In the genomic region with DNA sequence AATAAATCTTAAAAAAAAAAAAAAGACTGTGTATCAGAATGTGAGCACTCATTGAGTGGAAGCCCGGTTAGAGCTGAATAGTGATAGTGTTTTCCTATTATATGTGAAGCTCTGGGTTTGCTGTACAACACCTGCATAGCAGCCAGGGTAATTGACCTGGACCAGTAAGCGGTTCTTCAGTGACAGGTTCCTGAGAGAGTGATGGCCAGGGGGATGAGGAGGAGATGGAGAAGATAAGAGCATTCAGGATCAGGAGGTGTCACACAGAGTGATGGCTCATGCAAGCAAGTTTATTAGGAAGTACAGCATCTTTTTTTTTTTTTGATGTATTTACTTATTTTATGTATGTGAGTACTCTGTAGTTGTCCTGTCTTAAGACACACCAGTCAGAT, we compare ENCODE assay signal across 9 mouse cellular contexts. TPM values are rescaled to one million over a fixed set of nuclear protein-coding genes. Genes with fewer than 3 reads are reported as not detected.
DNase-seq lines count a peak whose midpoint lies in the region; ATAC-seq and TF ChIP-seq lines count a peak whose summit lies in the region.
"Had no signal": no experiment of that assay in that cellular context is flagged by ENCODE, and none has a peak within 500 bp of the region (broad histone marks: within the 10 kb centered on the region; RNA-seq: fewer than 3 reads in every experiment).

No protein-coding gene starts in this region.

- no peak for TF ChIP-seq CTCF in heart, postnatal 0 days (IDR thresholded peaks at IDR 0.05; ENCODE audit: low read depth)

- H3K4me3 ChIP-seq in heart, postnatal 0 days (ENCODE audit: low read depth, low read length), result peak overlapping the region; percentile 71; the same call in 1 of the 2 replicates
- H3K4me3 ChIP-seq in hindbrain, embryonic 16.5 days (ENCODE audit: low read length), result no peak overlapping the region; the same call in 1 of the 2 replicates
- H3K4me3 ChIP-seq in midbrain, embryonic 13.5 days (replicated peaks), result peak overlapping the region; percentile 77; the same call in 1 of the 2 replicates

- ATAC-seq in heart, postnatal 0 days (ENCODE audit: insufficient read depth, low read depth), result no peak
- ATAC-seq in hindbrain, embryonic 16.5 days, result no peak
- ATAC-seq in midbrain, embryonic 13.5 days, result no peak

- no peak for DNase-seq in heart, postnatal 0 days (ENCODE audit: low spot score)
- DNase-seq in heart, postnatal 25 days (ENCODE audit: low spot score), result no peak
- peak; percentile 11 for DNase-seq in R1 (ENCODE audit: low read depth, low spot score)
- DNase-seq in layer of hippocampus, postnatal 25 days (ENCODE audit: extremely low spot score in 1 of 2, low spot score in 1 of 2), result no peak
- DNase-seq in adrenal gland, adult (ENCODE audit: inconsistent age in 2 of 2, low spot score in 1 of 2), result no peak
- no peak for DNase-seq in yolk sac, embryonic 10.5 days (ENCODE audit: low spot score)
- DNase-seq: thymus, postnatal 4 days had no signal

- intact Hi-C loops in heart, postnatal 25 days (cut with DNase I), result no loop called here

- no peaks in the 10 kb centered on the region for H3K27me3 ChIP-seq in heart, postnatal 0 days (ENCODE audit: control insufficient read depth, insufficient read depth, low read length)
- H3K27me3 ChIP-seq in hindbrain, embryonic 16.5 days (replicated peaks; ENCODE audit: control insufficient read depth, insufficient read depth, low read length), result no peaks in the 10 kb centered on the region
- H3K27me3 ChIP-seq in midbrain, embryonic 13.5 days, result peaks cover 17% of the 10 kb centered on the region

- peaks cover 9% of the 10 kb centered on the region for H3K4me1 ChIP-seq in heart, postnatal 0 days (ENCODE audit: control insufficient read depth, insufficient read depth)
- H3K4me1 ChIP-seq in hindbrain, embryonic 16.5 days (ENCODE audit: control insufficient read depth, insufficient read depth, low read depth, low read length), result peaks cover 9% of the 10 kb centered on the region
- peaks cover 17% of the 10 kb centered on the region for H3K4me1 ChIP-seq in midbrain, embryonic 13.5 days (replicated peaks)

- WGBS in heart, postnatal 0 days, result 71% methylated on average over 2 of the region's 2 CpGs
- WGBS in hindbrain, embryonic 16.5 days, result 68% methylated on average over 2 of the region's 2 CpGs
- WGBS in midbrain, embryonic 13.5 days, result 73% methylated on average over 2 of the region's 2 CpGs

- peak overlapping the region; percentile 79 for H3K4me2 ChIP-seq in heart, postnatal 0 days (ENCODE audit: low read depth, low read length)
- peak overlapping the region; percentile 99 for H3K4me2 ChIP-seq in hindbrain, embryonic 16.5 days (ENCODE audit: low read length)
- peak overlapping the region; percentile 93 for H3K4me2 ChIP-seq in midbrain, embryonic 13.5 days (replicated peaks)

- H3K9me3 ChIP-seq in heart, postnatal 0 days (replicated peaks; ENCODE audit: control insufficient read depth, low read length), result no peaks in the 10 kb centered on the region
- H3K9me3 ChIP-seq in hindbrain, embryonic 16.5 days (ENCODE audit: control insufficient read depth, low read length), result no peaks in the 10 kb centered on the region
- H3K9me3 ChIP-seq in midbrain, embryonic 13.5 days, result no peaks in the 10 kb centered on the region

- no peak for TF ChIP-seq EP300 in heart, postnatal 0 days (IDR thresholded peaks at IDR 0.05; ENCODE audit: low read depth)

- peak overlapping the region; percentile 77; the same call in 1 of the 2 replicates for H3K9ac ChIP-seq in heart, postnatal 0 days (replicated peaks; ENCODE audit: low read depth, low read length)
- H3K9ac ChIP-seq in hindbrain, embryonic 16.5 days (ENCODE audit: low read depth, low read length), result no peak overlapping the region
- no peak overlapping the region for H3K9ac ChIP-seq in midbrain, embryonic 13.5 days (replicated peaks)

- H3K36me3 ChIP-seq in heart, postnatal 0 days (replicated peaks; ENCODE audit: control insufficient read depth, insufficient read depth, low read length), result peaks cover 23% of the 10 kb centered on the region
- H3K36me3 ChIP-seq in hindbrain, embryonic 16.5 days (ENCODE audit: control insufficient read depth, insufficient read depth, low read length), result no peaks in the 10 kb centered on the region
- peaks cover 13% of the 10 kb centered on the region; the same call in 1 of the 2 replicates for H3K36me3 ChIP-seq in midbrain, embryonic 13.5 days

- H3K27ac ChIP-seq in heart, postnatal 0 days (ENCODE audit: low read depth), result no peak overlapping the region
- H3K27ac ChIP-seq in hindbrain, embryonic 16.5 days (ENCODE audit: low read depth, low read length), result no peak overlapping the region
- no peak overlapping the region for H3K27ac ChIP-seq in midbrain, embryonic 13.5 days

RNA-seq across cellular contexts. Expression of a gene that starts 1.0 kb away (rescaled TPM):
- total RNA-seq in heart, postnatal 0 days (2014; rRNA removed; ENCODE audit: low replicate concordance), result 12.8 and 13.8 TPM in 2 replicates
- polyA plus RNA-seq in heart, postnatal 0 days (2015; fragmentation: Nextera tagmentation; extraction: Ambion mirVana), result 3.6 and 4.8 TPM in 2 replicates
- 1 to 10 TPM; 1.8 to 2.3 TPM for total RNA-seq in heart, postnatal 25 days (2021)
- polyA plus RNA-seq in hindbrain, embryonic 16.5 days (2015; fragmentation: Nextera tagmentation; extraction: Ambion mirVana), result 7.1 and 8.5 TPM in 2 replicates
- 12.6 and 14.0 TPM in 2 replicates for polyA plus RNA-seq in midbrain, embryonic 13.5 days (2015; fragmentation: Nextera tagmentation; extraction: Ambion mirVana)
- total RNA-seq in layer of hippocampus, postnatal 25 days (2021), result 1 to 10 TPM; 1.3 to 1.8 TPM

RNA-seq across cellular contexts. Expression of a gene that starts 1.1 kb away (rescaled TPM):
- total RNA-seq in heart, postnatal 0 days (2014; rRNA removed; ENCODE audit: low replicate concordance), result 32.5 and 113 TPM in 2 replicates
- 48.4 and 48.6 TPM in 2 replicates for polyA plus RNA-seq in heart, postnatal 0 days (2015; fragmentation: Nextera tagmentation; extraction: Ambion mirVana)
- total RNA-seq in heart, postnatal 25 days (2021), result 10 to 100 TPM; 95.2 to 96.5 TPM
- polyA plus RNA-seq in hindbrain, embryonic 16.5 days (2015; fragmentation: Nextera tagmentation; extraction: Ambion mirVana), result 12.0 and 16.0 TPM in 2 replicates
- polyA plus RNA-seq in midbrain, embryonic 13.5 days (2015; fragmentation: Nextera tagmentation; extraction: Ambion mirVana), result 9.2 and 10.2 TPM in 2 replicates
- total RNA-seq in layer of hippocampus, postnatal 25 days (2021), result 10 to 100 TPM in 1 of 2 experiments, 1 to 10 TPM in 1; 10.0 to 12.6 TPM

RNA-seq across cellular contexts. Expression of a gene that starts 17.4 kb away (rescaled TPM):
- total RNA-seq in heart, postnatal 0 days (2014; rRNA removed; ENCODE audit: low replicate concordance), result 76.6 and 77.4 TPM in 2 replicates
- 37.6 and 39.6 TPM in 2 replicates for polyA plus RNA-seq in heart, postnatal 0 days (2015; fragmentation: Nextera tagmentation; extraction: Ambion mirVana)
- total RNA-seq in heart, postnatal 25 days (2021), result 10 to 100 TPM; 30.2 to 34.7 TPM
- 94.4 and 102 TPM in 2 replicates for polyA plus RNA-seq in hindbrain, embryonic 16.5 days (2015; fragmentation: Nextera tagmentation; extraction: Ambion mirVana)
- polyA plus RNA-seq in midbrain, embryonic 13.5 days (2015; fragmentation: Nextera tagmentation; extraction: Ambion mirVana), result 87.1 and 91.5 TPM in 2 replicates
- 10 to 100 TPM; 62.5 to 63.2 TPM for total RNA-seq in layer of hippocampus, postnatal 25 days (2021)

RNA-seq across cellular contexts. Expression of a gene that starts 55.9 kb away (rescaled TPM):
- not detected in 2 replicates for total RNA-seq in heart, postnatal 0 days (2014; rRNA removed; ENCODE audit: low replicate concordance)
- polyA plus RNA-seq in heart, postnatal 0 days (2015; fragmentation: Nextera tagmentation; extraction: Ambion mirVana), result not detected in 2 replicates
- total RNA-seq in heart, postnatal 25 days (2021), result not detected
- polyA plus RNA-seq in hindbrain, embryonic 16.5 days (2015; fragmentation: Nextera tagmentation; extraction: Ambion mirVana), result 13.0 and 15.5 TPM in 2 replicates
- 3.2 and 3.8 TPM in 2 replicates for polyA plus RNA-seq in midbrain, embryonic 13.5 days (2015; fragmentation: Nextera tagmentation; extraction: Ambion mirVana)
- total RNA-seq in layer of hippocampus, postnatal 25 days (2021), result under 1 TPM in 1 of 2 experiments, not detected in 1; 0.75 TPM

RNA-seq across cellular contexts. Expression of a gene that starts 56.3 kb away (rescaled TPM):
- 17.3 and 24.2 TPM in 2 replicates for total RNA-seq in heart, postnatal 0 days (2014; rRNA removed; ENCODE audit: low replicate concordance)
- 12.5 and 12.6 TPM in 2 replicates for polyA plus RNA-seq in heart, postnatal 0 days (2015; fragmentation: Nextera tagmentation; extraction: Ambion mirVana)
- total RNA-seq in heart, postnatal 25 days (2021), result 10 to 100 TPM; 25.8 to 29.3 TPM
- 17.2 and 18.2 TPM in 2 replicates for polyA plus RNA-seq in hindbrain, embryonic 16.5 days (2015; fragmentation: Nextera tagmentation; extraction: Ambion mirVana)
- polyA plus RNA-seq in midbrain, embryonic 13.5 days (2015; fragmentation: Nextera tagmentation; extraction: Ambion mirVana), result 23.8 and 31.5 TPM in 2 replicates
- 10 to 100 TPM; 36.1 to 41.3 TPM for total RNA-seq in layer of hippocampus, postnatal 25 days (2021)
